Mouse (Mus musculus): ENCODE data around the gene Trappc2l. TPM values are rescaled to one million over a fixed set of nuclear protein-coding genes. Genes with fewer than 3 reads are reported as not detected.

Gene Trappc2l
- polyA plus RNA-seq, 1 experiment from 2014 or later: 68.5 TPM

DNA sequence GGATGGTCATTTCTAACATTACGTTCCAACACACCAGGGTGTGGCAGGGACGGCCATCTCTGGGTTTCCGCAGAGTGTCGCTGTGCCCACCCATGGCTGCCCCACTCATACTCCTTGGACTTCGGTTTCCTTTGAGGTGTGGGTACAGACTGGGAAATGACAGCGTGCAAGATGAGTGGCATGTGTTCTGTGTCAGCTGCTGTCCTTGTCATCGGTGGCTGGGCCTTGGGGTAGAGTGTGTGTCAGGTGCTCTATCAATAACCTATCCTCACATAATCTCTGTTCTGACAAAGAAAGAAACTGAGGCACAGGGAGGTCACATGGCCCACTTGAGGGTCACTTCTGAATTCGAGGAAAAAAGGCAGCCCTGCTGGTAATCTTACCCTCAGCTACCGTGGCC, 25.8 kb downstream of the Trappc2l start:
- peaks cover 50% of the 10 kb centered on the region for H3K4me1 ChIP-seq (replicated peaks)
- peaks cover 35% of the 10 kb centered on the region; the same call in 1 of the 2 replicates for H3K36me3 ChIP-seq
- no peak overlapping the region for H3K4me3 ChIP-seq
- WGBS: 88% methylated on average over 9 of the region's 9 CpGs
- no peaks in the 10 kb centered on the region for H3K27me3 ChIP-seq (ENCODE audit: insufficient read depth, poor library complexity, severe bottlenecking)
- H3K9me3 ChIP-seq: no peaks in the 10 kb centered on the region
- no peak for DNase-seq (ENCODE audit: low spot score)
- H3K27ac ChIP-seq: no peak overlapping the region

DNA sequence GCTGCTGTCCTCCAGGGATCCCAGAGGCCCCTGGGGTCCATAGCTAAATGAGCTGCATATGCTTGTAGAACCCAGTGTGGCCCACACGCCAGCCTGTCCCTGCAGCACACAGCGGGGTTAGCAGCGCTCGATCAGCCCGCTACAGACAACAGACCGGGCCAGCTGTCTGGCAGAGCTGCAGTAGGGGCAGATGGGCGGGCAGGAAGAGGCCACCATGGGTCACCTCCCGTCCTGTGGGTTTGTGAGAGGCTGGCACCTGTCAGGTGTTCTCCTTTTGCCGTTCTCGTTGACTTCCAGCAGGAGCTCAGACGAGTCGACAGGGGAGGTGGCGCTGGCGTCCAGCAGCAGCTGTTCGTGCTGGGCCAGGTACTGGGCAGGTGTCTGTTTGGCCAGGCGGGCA, 27.2 kb downstream of the Trappc2l start:
- Histone ChIP-seq H3K27me3 (ENCODE audit: insufficient read depth, poor library complexity, severe bottlenecking) (peaks cover 8% of the 10 kb centered on the region; the same call in 1 of the 2 replicates), H3K4me1 (replicated peaks) (peaks cover 55% of the 10 kb centered on the region), H3K27ac (peak overlapping the region; percentile 76), H3K36me3 (peaks cover 27% of the 10 kb centered on the region; the same call in 1 of the 2 replicates), H3K4me3 (no peak overlapping the region), H3K9me3 (no peaks in the 10 kb centered on the region)
- DNase-seq (ENCODE audit: low spot score): no peak
- WGBS: 75% methylated on average over 16 of the region's 16 CpGs

DNA sequence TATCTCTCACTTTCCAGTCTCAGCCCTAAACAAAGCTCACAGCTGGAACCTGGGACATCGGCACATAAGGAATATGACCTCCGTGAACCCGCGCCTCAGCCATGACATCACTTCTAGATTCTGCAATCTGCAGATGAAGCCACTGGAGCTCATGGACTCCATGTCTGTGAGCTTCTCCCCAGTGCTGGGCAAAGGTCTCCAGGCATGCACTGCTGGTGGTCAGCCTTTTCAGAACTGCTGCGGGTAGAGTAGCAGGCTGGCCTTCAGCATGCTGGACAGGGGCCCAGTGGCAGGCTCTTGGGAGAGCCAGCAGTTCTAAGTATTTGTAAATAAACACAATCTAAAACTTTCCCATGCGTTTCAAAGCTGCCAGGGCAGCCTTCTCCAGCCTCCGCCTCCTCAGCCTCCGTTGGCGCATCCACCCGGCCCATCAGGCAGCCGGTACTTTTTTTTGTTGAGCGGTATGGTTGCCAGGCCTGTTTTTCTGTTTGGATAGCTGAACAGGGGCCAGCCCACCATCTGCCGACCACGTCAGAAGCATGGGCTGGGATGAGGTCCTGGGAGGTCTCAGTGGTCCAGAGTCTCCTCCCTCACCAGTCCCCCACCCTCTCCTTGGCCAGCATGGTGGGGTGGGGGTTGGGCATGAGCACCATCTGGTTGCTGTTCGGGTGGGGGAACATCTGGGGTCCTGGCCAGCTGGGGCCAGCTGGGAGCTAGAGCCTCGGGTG, 28.2 kb downstream of the Trappc2l start:
- Histone ChIP-seq H3K27ac (peak overlapping the region; percentile 76), H3K4me1 (replicated peaks) (peaks cover 62% of the 10 kb centered on the region), H3K4me3 (no peak overlapping the region), H3K36me3 (peaks cover 17% of the 10 kb centered on the region; the same call in 1 of the 2 replicates), H3K27me3 (ENCODE audit: insufficient read depth, poor library complexity, severe bottlenecking) (peaks cover 8% of the 10 kb centered on the region; the same call in 1 of the 2 replicates), H3K9me3 (no peaks in the 10 kb centered on the region)
- peak; percentile 62 for DNase-seq (ENCODE audit: low spot score)
- WGBS: 39% methylated on average over 16 of the region's 16 CpGs

DNA sequence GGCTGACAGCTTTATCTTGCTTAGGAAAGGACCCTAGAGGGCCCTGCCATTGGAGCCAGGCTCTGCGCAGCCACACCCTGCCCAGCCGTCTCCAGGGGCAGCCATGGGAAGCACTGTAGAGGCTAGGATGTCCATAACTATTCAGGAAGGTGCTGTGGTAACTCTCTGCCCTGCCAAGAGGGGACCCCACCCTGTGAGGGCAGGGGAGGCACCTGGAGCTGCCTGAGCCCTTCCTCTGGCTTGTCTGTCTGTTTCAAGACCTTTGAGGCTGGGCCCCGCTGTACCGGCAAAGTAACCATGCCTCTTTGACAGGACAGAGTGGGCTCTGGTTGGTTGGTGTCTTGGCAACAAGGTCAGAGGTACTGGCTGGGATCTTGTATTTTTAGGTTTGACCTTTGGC, 29.4 kb downstream of the Trappc2l start:
- WGBS: 87% methylated on average over 4 of the region's 4 CpGs
- H3K4me3 ChIP-seq: no peak overlapping the region
- peaks cover 63% of the 10 kb centered on the region for H3K4me1 ChIP-seq (replicated peaks)

DNA sequence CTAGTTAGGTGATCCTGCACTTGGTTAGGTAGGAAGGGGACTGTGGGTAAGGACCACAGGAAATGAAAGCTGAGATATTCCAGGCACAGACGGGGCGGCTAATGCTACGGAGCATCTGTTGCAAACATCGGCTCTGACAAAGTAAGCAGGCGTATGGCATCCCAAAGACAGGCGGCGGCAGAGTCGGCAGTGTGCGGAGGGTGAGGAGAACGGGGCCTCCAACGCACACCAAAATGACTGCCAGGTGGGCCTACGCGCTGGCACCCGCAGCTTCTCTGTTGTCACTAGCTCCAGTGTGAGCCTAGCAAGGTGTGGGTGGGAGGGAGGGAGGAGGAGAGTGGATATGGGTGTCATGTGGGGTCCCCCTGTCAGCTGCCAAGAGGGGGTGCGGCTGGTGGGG, 30.0 kb downstream of the Trappc2l start:
- peaks cover 60% of the 10 kb centered on the region for H3K4me1 ChIP-seq (replicated peaks)
- H3K36me3 ChIP-seq: 0 out of 2 replicates have a peak, but pooled peaks cover 4% of the 10 kb centered on the region
- H3K4me3 ChIP-seq: no peak overlapping the region
- peaks cover 8% of the 10 kb centered on the region; the same call in 1 of the 2 replicates for H3K27me3 ChIP-seq (ENCODE audit: insufficient read depth, poor library complexity, severe bottlenecking)
- H3K9me3 ChIP-seq: no peaks in the 10 kb centered on the region
- H3K27ac ChIP-seq: no peak overlapping the region
- WGBS: 83% methylated on average over 15 of the region's 15 CpGs
- DNase-seq (ENCODE audit: low spot score): no peak

More for the DNA sequence above, 29.4 kb downstream of the Trappc2l start:
- peak overlapping the region; percentile 30; the same call in 1 of the 2 replicates for H3K27ac ChIP-seq
- H3K27me3 ChIP-seq (ENCODE audit: insufficient read depth, poor library complexity, severe bottlenecking): peaks cover 8% of the 10 kb centered on the region; the same call in 1 of the 2 replicates
- 0 out of 2 replicates have a peak, but pooled peaks cover 6% of the 10 kb centered on the region for H3K36me3 ChIP-seq
- no peaks in the 10 kb centered on the region for H3K9me3 ChIP-seq
- no peak for DNase-seq (ENCODE audit: low spot score)

DNA sequence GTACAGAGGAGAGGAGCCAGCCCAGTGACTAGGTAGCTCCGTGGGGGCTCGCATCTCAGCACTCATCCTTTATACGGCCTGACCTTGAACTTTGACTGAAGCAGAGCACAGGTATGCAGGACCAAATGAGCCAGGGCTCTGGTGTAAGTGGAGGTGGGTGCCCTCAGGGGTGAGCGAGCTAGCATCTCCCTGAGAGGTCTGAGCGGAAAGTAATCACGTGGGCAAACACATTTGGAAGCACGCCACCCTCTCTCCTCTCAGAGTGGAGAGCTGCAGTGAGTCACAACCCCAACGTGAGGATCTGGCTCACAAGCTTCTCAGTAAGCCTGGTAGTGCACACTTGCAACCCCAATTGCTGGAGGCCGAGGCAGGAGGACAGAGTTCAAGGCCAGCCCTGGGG, 30.6 kb downstream of the Trappc2l start:
- H3K9me3 ChIP-seq: no peaks in the 10 kb centered on the region
- no peak overlapping the region for H3K4me3 ChIP-seq
- H3K27ac ChIP-seq: no peak overlapping the region; the same call in 1 of the 2 replicates
- H3K27me3 ChIP-seq (ENCODE audit: insufficient read depth, poor library complexity, severe bottlenecking): peaks cover 8% of the 10 kb centered on the region; the same call in 1 of the 2 replicates
- WGBS: 80% methylated on average over 9 of the region's 9 CpGs
- DNase-seq (ENCODE audit: low spot score): no peak
- H3K4me1 ChIP-seq (replicated peaks): peaks cover 54% of the 10 kb centered on the region
- H3K36me3 ChIP-seq: no peaks in the 10 kb centered on the region

DNA sequence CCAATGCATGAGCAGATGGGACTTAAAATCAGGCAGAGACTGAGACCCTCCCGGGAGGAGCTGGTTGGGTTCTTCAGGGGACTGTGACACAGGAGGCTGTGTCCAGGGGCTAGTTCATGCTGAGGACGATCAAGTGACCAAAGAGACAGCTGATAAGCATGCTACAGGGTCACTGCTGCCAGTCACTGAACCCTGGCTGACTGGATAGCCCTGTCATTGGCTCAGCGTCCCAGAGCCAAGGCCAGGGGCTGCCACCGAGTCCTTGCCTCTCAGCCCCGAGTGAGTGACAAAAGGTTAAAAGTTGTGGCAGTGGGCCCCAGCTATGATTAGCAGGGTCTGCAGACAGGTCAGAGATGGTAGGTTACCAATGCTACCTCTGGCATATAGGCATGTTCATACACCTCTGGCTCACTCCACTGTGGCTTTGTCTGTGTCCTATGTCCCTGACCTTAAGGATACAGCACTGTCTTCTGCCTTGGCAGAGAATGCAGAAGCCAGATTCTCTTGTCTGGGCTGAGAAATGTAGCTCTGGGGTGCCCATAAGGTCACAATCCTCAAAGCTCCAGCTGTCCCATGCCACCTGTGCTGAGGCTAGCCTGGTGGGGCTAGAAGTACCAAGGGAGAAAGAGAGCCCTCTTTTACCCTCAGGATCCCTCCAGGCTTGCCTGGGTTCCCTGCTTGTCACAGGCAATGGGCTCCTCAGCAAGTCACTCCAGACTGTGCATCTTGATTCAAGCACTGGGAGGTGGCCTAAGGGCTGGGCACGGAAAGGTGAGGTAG, 32.9 kb downstream of the Trappc2l start:
- H3K36me3 ChIP-seq: peaks cover 7% of the 10 kb centered on the region; the same call in 1 of the 2 replicates

DNA sequence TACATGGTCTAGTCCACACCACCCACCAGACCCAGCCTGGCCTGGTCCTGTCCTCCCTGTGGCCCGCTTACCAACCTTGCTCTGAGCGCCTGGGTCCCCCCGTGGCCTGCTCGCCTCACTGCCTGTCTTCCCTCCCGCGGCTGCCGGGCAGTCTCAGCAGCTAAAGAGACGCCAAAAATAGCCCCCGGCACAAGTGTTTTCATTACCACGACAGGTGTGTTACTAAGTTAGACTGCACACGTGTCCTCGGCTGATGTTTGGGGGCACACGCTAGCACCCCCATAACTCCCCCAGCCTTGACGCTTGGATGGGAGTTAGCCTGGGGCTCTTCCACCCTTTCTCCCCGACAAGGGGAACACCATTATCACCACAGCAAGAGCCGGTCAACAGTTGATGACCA, 34.9 kb downstream of the Trappc2l start:
- no peak for DNase-seq (ENCODE audit: low spot score)
- peaks cover 11% of the 10 kb centered on the region; the same call in 1 of the 2 replicates for H3K36me3 ChIP-seq
- peaks cover 43% of the 10 kb centered on the region for H3K4me1 ChIP-seq (replicated peaks)
- H3K4me3 ChIP-seq: no peak overlapping the region
- peaks cover 13% of the 10 kb centered on the region; the same call in 1 of the 2 replicates for H3K27me3 ChIP-seq (ENCODE audit: insufficient read depth, poor library complexity, severe bottlenecking)
- H3K27ac ChIP-seq: no peak overlapping the region
- H3K9me3 ChIP-seq: no peaks in the 10 kb centered on the region
- WGBS: 88% methylated on average over 16 of the region's 16 CpGs

More for the DNA sequence above, 32.9 kb downstream of the Trappc2l start:
- 77% methylated on average over 6 of the region's 6 CpGs for WGBS
- Histone ChIP-seq H3K27ac (no peak overlapping the region), H3K27me3 (ENCODE audit: insufficient read depth, poor library complexity, severe bottlenecking) (peaks cover 8% of the 10 kb centered on the region; the same call in 1 of the 2 replicates), H3K4me3 (no peak overlapping the region), H3K4me1 (replicated peaks) (peaks cover 49% of the 10 kb centered on the region), H3K9me3 (no peaks in the 10 kb centered on the region)
- DNase-seq (ENCODE audit: low spot score): no peak

DNA sequence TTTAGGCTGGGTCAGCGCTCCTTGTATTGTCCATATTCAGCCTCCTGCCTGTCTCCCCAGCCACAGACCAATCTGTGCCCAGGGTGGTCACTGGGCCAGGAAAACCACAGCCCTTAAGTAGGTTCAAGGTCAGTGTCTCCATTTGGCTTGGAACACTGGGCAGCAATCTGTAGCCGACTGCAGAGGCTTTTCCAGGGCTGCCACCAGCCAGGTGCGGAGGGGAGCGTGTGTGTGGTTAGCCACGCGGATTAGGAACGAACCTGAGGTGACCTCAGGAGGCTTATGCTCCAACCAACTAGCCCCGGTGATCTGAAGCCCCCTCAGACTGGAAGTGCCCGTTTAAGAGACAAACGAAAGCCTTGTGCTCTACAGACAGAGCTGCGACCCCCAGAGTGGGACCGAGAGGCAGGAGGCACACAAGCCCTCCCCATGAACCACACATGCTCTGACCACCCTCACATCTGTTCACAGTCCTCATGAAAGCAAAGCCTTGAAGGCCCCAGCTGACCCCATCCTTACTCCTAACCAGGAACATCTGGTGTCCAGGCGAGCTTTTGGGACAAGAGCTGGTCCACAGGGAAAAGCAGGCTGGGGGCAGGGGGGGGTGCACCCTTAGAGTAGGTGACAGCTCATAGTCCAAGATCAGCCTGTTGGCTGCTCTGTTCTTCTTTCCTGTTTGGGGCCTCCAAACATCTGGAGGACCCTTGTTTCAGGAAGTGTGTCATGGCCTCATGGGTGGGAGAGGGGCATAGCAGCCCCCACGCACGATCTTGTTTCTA, 36.9 kb downstream of the Trappc2l start:
- DNase-seq (ENCODE audit: low spot score): no peak
- H3K36me3 ChIP-seq: peaks cover 11% of the 10 kb centered on the region; the same call in 1 of the 2 replicates
- H3K27me3 ChIP-seq (ENCODE audit: insufficient read depth, poor library complexity, severe bottlenecking): peaks cover 5% of the 10 kb centered on the region; the same call in 1 of the 2 replicates
- H3K4me1 ChIP-seq (replicated peaks): peaks cover 54% of the 10 kb centered on the region
- 0 out of 2 replicates have a peak overlapping the region, but pooled peaks have one; percentile 20 for H3K27ac ChIP-seq
- H3K9me3 ChIP-seq: no peaks in the 10 kb centered on the region
- WGBS: 70% methylated on average over 15 of the region's 15 CpGs
- no peak overlapping the region for H3K4me3 ChIP-seq

DNA sequence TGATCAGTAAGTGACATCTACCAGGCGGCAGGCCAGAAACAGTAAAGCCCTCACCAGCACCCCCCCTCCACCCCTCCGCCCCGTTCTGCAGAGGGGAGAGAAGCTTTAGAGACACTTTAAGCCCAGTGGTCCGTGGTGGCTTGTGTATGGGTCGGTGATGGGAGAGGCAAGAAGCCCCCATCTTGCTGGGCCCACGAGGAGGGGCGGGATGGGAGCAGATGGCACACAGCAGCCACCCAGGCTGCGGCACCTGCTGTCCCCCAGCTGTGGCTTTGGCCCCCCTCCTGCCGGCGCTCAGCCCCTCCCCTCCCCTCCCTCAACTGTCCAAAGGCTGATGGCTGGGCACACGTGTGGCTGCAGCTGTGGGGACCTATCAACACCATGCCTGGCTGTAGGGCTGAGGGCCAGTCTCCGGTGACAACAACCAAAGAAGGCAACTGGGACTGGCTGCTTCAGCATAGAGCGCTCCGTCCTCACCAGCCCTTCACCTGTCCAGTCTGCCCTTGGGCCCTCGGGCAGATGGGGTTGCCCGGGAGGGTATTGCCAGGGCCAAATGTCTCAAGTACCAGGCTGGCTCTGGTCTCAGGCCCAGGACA, 40.0 kb downstream of the Trappc2l start:
- peak; percentile 18 for DNase-seq (ENCODE audit: low spot score)
- WGBS: 71% methylated on average over 16 of the region's 16 CpGs
- Histone ChIP-seq H3K4me3 (no peak overlapping the region), H3K27me3 (ENCODE audit: insufficient read depth, poor library complexity, severe bottlenecking) (peaks cover 5% of the 10 kb centered on the region; the same call in 1 of the 2 replicates), H3K27ac (peak overlapping the region; percentile 64), H3K4me1 (replicated peaks) (peaks cover 67% of the 10 kb centered on the region), H3K9me3 (no peaks in the 10 kb centered on the region), H3K36me3 (peaks cover 11% of the 10 kb centered on the region; the same call in 1 of the 2 replicates)

DNA sequence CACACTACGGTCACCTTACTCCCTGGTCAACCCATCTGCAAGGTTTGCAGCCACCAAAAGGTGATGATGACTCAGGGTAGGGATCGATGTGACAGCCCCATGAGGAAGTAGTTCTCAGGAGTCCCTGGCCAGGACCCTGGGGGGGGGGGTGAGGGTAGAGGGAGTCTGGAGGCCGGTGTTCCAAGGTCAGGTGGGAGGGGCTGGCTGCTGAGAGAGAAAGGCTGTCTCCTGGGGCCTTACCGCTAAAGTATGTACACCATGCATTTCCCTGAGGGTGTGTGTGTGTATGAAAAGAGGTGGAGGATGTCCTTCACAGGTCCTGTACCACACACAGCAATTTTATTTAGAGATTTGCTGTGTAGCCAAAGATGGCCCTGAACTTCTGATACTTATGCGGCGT, 41.2 kb downstream of the Trappc2l start:
- Histone ChIP-seq H3K27me3 (ENCODE audit: insufficient read depth, poor library complexity, severe bottlenecking) (peaks cover 5% of the 10 kb centered on the region; the same call in 1 of the 2 replicates), H3K36me3 (peaks cover 10% of the 10 kb centered on the region; the same call in 1 of the 2 replicates)

More for the DNA sequence above, 41.2 kb downstream of the Trappc2l start:
- H3K27ac ChIP-seq: 0 out of 2 replicates have a peak overlapping the region, but pooled peaks have one; percentile 35
- H3K4me3 ChIP-seq: no peak overlapping the region
- DNase-seq (ENCODE audit: low spot score): no peak
- no peaks in the 10 kb centered on the region for H3K9me3 ChIP-seq
- peaks cover 73% of the 10 kb centered on the region for H3K4me1 ChIP-seq (replicated peaks)
- WGBS: 74% methylated on average over 6 of the region's 6 CpGs

All from hindbrain, embryonic 10.5 days (tissue).